Mouse (Mus musculus): ENCODE measurements around the gene Trip6.

GRCm38 (mm10) chr5:137306439-137307005 lies 7.7 kb downstream of the Trip6 start:
- TF ChIP-seq ZNF384 (IDR thresholded peaks at IDR 0.05; ENCODE audit: low read depth, low read length) (no peak), HCFC1 (IDR thresholded peaks at IDR 0.05; ENCODE audit: borderline replicate concordance, insufficient read depth, low read length) (no peak), MAFK (IDR thresholded peaks at IDR 0.05; ENCODE audit: insufficient read depth, low read depth, low read length) (no peak), ZC3H11A (IDR thresholded peaks at IDR 0.05; ENCODE audit: borderline replicate concordance, low read depth, low read length) (no peak), CHD2 (IDR thresholded peaks at IDR 0.05; ENCODE audit: low read depth, low read length) (no peak)

All from ES-E14 (cell line).